Mouse (Mus musculus) heart, postnatal 14 days (tissue): ENCODE measurements at regions not wholly inside any gene's neighbourhood (a gene's known extent, or its start where the extent isn't known, plus 50 kb on each side); places are given as distances from the start of the nearest gene placed in this dataset.

Experiments used
- DNase-seq, 2 experiments: peaks; one replicate each; pipeline ENCODE4 v3.0.0; 2021 to 2022
- intact Hi-C: fragments of 180-260 bp; cut with DNase I; formaldehyde crosslinking; loops from one replicate; pipeline ENCODE4 v1.15.1; 2025

DNA sequence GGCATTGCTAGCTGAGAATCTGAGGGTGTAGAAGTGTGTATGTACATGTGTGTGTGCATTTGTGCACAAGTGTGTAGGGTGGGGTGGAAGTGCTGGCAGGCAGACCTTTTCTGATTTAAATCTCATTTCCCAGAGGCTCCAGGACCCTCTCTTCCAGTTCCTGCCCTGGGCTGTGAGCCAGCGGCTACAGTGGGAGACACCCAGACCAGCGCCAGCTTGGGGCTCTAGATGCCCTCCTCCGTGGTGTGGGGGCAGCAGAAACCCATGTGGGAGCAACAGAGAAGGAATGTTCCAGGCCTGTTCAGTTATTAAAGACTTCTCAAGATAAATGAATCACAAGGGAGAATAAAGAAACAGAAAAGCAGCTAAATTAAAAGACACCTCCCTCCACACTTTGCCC, 64.1 kb upstream of the Podxl start:
- intact Hi-C loops = no loop called here
- no peak for DNase-seq

DNA sequence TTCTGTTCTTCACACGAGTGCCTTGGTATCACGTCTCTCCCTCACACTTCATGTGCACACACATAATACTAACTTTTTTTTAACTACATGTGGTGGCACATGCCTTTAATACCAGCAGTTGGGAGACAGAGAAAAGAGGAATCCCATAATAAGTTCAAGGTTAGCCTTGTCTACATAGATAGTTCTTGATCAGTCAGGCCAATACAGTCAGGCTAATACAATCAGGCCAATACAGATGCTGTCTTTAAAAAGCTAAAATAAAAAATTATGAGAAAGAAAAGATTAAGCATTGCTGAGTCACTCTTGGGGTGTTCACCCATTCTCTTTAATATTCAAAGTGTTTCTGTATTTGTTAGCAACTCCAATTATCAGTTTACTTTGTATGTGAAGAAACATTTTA, 61.3 kb upstream of the Podxl start:
- intact Hi-C loops = no loop called here
- no peak for DNase-seq

DNA sequence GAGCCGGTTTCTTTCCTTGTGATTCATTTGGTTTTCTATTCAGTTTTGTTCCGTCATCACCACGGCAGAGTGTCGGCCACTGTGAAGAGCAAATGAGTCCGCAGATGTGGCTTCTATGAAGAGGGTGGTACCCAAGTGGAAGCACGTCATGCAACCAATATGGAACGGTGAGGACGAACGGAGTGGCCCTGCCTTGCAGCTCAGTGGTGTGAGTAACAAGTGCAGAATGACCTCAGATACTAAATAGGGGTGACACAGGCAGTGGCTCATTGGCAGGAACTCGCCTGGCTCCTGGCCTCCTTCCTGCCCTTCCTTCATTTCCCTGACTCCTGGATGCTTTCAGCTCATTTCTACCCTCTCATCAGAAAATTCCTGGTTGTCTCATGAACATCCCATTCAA, 60.6 kb upstream of the Podxl start:
- DNase-seq = no peak
- intact Hi-C loops = no loop called here

DNA sequence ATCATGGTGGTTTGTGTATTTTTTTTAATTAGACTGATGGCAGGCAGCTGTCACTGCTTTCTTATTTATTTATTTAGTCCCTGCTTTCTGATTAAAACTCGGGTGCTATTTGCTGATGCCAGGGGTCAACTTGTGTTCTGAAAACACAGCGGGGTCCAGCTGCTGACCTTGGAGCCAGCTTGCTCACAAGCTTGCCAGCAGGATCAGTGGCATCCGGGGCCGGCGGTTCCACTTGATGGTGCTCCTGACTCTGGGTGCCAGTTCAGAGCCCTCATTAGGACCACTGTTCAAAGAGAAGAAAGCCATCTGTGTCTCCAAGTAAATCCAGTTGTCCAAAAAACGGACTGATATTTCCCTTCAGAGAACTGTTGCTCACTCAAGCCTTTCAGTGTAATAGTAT, 57.2 kb upstream of the Podxl start:
- no peak for DNase-seq

DNA sequence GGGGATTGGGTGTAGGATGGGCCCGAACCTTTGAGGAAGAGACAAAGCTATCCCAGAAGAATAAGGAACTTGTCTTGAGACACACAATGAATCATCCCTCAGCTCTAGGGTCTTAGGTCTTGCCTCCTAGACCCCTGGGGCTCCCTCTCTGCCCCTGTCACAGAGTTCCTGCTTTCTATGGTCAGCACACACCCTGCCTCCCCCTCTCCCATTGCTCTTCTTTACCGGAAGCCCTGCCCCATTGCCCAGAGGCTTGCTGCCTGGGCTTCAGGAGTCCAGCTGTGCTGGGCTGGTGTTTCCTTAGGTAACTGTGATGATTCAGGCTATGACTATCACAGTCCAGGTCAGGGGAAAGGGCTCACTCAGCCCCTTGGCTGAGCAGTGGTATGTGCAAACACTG, 55.1 kb upstream of the Podxl start:
- DNase-seq = no peak
- intact Hi-C loops = no loop called here

More for the DNA sequence above, 57.2 kb upstream of the Podxl start:
- intact Hi-C loops = no loop called here

DNA sequence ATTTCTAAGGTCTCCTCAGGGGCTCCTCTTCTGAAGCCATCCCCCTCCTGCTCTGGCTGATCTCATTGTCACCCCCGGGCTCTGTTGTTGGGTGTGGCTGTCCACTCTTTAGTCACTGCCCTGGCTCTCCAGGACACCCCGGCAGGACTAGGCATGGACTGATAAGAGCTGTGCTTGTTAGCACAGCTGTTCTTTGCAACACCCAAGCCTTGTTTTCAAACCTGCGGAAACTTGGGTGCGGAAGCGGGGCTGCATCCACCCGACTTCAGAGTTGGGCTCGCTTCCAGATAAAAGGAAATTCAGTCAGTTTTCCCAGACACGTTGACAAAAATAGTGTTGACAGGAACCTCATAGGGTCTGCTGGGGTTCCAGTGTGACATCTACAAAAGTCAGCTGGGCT, 53.6 kb upstream of the Podxl start:
- intact Hi-C loops = no loop called here

DNA sequence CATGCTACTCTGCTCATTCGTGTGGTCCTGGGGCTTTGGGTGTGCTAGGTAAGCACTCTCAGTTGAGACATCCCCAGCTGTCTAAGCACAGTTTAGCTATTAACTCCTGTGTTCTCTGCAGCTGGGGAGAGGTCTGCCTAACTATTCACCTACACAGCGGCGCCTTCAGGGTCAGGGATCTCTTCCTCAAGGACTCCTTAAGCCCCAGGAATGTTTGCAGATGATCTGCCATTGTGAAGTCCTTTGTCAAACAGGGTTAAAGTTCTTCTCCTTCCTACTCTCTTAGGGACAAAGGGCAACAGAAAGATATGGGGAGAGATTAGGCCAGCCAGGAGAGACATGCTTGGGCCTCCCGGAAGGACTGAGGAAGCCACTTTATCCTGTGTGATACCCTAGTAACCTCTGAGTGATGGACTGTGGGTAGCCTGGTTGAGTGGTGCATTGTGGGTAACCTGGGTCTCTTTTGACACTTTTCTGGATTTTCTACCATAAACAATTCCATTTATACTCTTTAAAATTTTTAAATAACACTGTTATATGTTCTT, 51.7 kb upstream of the Podxl start:
- DNase-seq = no peak
- intact Hi-C loops = no loop called here

More for the DNA sequence above, 53.6 kb upstream of the Podxl start:
- DNase-seq = peak; percentile 53 to 58

DNA sequence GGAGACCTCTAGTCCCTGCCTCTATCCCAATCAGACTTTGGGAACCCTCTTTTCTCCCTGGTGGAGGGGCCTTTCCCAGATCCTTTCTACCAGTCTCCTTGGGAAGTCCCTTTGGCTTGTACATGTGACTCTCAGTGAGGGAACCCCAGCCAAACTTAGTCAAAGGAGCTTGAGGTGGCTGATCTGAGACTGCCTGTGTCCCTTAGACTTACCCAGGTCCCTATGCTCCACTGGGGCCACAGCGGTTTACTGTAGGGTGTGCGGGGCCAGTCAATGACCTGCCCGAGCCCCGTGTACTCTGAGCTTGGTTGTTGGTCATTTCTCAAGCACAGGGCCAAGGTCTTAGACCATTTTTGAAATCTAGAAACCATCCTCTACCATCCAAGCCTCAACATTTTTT, 50.8 kb upstream of the Podxl start:
- intact Hi-C loops = no loop called here
- DNase-seq = no peak

DNA sequence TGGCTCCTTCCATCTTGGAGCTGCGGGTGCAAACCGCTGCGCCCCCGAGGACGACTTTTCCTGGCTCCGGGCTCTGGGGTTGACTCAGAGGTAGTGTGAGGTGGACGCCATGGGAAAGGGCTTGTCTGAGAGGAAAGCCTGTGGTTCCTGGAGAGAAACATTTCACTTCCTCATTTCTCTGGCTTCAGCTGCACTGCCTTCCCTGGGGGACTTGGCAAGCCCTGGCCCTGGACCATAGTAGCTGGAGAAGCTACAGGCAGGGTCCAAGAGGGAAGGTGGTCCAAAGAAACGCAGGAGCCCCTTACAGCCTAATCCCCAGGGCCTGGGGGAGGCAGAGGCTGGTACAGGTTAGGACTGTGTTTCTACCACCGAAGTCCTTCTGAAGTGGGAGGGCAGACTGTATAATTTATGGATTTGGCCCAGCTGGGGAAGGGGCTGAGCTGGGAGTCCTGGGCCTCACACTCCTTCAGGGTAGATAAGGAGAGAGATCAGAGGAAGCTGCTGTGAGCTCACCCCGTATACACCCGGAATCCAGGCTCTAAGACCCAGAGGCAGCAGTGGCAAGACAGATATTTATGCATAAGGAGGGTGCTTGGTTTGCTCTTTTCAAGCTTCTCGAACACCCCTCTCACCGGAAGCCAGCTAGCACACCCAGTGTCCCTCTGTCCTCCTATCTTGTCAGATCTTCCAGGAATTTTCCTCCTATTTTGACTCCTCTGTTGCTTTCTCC, 50.0 kb upstream of the Podxl start:
- peak; percentile 36 to 52 for DNase-seq
- intact Hi-C loops = no loop called here
